Mouse (Mus musculus): ENCODE measurements at regions not wholly inside any gene's neighbourhood (a gene's known extent, or its start where the extent isn't known, plus 50 kb on each side); places are given as distances from the start of the nearest gene placed in this dataset.

- no peak for DNase-seq
Measured at GRCm38 (mm10) chr15:24296798-24297197, 1116.8 kb downstream of the Basp1 start.

- no peak for DNase-seq
Measured at GRCm38 (mm10) chr15:24275100-24275499, 1138.5 kb downstream of the Basp1 start.

- no peak for DNase-seq
Measured at GRCm38 (mm10) chr15:24267360-24267759, 1146.2 kb downstream of the Basp1 start.
